Mouse (Mus musculus) ES-E14 (cell line): ENCODE results near the gene Slc11a1.

Source experiments
- CHD2 ChIP-seq: IDR thresholded peaks from 2 replicates; pipeline ENCODE4 v1.6.1; 2014; ENCODE audit warnings: mild to moderate bottlenecking, low read depth, low read length, inconsistent platforms
- MAFK ChIP-seq: IDR thresholded peaks from 2 replicates; pipeline ENCODE4 v1.6.1; 2014; ENCODE audit warnings: mild to moderate bottlenecking, low read depth, low read length, inconsistent platforms; ENCODE audit not compliant: insufficient read depth
- ZC3H11A ChIP-seq: IDR thresholded peaks from 2 replicates; pipeline ENCODE4 v1.6.1; 2012; ENCODE audit warnings: low read depth, mild to moderate bottlenecking, inconsistent platforms, low read length, borderline replicate concordance
- ZNF384 ChIP-seq: IDR thresholded peaks from 2 replicates; pipeline ENCODE4 v1.6.1; 2012; ENCODE audit warnings: low read depth, low read length, inconsistent platforms

GRCm38 (mm10) chr1:74342308-74342707 is 32.7 kb upstream of the Slc11a1 start:
- no peak for TF ChIP-seq ZC3H11A
- TF ChIP-seq ZNF384: no peak
- no peak for TF ChIP-seq CHD2
- TF ChIP-seq MAFK: no peak
